Mouse (Mus musculus) cerebellum, adult (tissue): ENCODE measurements at regions not wholly inside any gene's neighbourhood (a gene's known extent, or its start where the extent isn't known, plus 50 kb on each side); places are given as distances from the start of the nearest gene placed in this dataset.

ENCODE experiments used
- ATAC-seq: cut with Nextera tagmentation; 2 replicates; pipeline ENCODE4 v1.9.2; 2017; ENCODE audit warnings: mild to moderate bottlenecking, moderate library complexity, mixed read lengths; ENCODE audit not compliant: insufficient number of reproducible peaks, low FRiP score, low TSS enrichment

- no peak for ATAC-seq
Measured at GRCm38 (mm10) chr17:72782775-72783174, 53.5 kb upstream of the Ypel5 start.

GRCm38 (mm10) chr17:72781786-72782185 is 54.5 kb upstream of the Ypel5 start:
- peak; percentile 85 for ATAC-seq

GRCm38 (mm10) chr17:72768266-72768665 is 68.0 kb upstream of the Ypel5 start:
- no peak for ATAC-seq

DNA sequence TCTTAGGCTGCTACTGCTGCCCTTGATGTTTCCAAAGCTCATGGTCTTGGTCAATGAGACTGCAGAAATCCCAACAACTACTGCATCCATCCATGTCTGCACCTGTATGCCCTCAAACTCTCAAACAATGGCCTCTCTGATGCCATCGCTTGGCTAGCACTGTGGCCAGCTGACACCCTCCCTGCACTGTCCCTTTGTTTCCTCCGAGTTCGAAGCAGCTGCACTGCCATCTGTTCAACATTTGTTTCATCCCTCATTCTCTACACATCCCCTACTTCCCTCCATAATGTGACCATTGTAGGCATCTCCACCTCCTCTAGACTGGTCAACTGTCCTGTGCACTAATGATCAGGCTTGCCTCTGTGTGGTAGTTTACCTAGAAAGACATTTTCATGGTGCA is 75.3 kb upstream of the Ypel5 start:
- no peak for ATAC-seq

DNA sequence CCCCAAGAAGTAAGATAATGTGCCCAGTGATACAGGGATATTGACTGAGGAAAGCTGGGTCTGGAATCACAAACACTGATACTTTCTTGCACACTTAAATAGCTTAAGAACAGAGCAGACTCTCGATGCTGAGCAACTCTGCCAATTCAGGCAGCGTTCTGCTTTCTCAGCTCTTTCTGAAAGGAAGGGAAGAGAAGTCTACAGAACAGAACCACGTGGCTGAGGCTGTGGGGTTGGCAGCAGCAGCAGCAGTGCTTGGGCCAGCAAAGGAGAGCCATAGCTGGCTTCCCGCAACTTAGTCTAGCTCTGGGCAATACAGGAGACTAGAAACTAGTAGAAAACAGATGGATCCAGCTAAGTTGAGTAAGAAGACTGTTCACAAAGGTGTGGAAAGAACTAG is 89.8 kb upstream of the Ypel5 start:
- ATAC-seq: no peak; the same call in 1 of the 2 replicates

GRCm38 (mm10) chr17:72733006-72733405 is 103.2 kb upstream of the Ypel5 start:
- ATAC-seq: no peak

DNA sequence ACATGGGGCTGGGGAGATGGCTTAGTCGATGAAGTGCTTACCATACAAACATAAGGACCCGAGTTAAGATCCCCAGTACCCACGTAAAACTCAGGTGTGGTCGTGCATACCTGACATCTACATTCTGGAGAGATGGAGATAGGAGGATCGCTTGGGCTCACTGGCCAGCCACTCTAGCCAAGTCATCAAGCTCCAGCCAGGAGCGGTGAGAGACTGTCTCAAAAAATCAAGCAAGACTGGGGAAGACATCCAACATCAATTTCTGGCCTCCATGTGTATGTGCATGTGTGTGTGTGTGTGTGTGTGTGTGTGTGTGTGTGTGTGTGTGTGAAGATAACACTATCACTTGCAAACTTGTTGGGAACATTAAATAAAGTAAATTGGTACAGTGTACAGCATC is 104.6 kb upstream of the Ypel5 start:
- no peak for ATAC-seq

GRCm38 (mm10) chr17:72731175-72731574 is 105.1 kb upstream of the Ypel5 start:
- no peak for ATAC-seq

DNA sequence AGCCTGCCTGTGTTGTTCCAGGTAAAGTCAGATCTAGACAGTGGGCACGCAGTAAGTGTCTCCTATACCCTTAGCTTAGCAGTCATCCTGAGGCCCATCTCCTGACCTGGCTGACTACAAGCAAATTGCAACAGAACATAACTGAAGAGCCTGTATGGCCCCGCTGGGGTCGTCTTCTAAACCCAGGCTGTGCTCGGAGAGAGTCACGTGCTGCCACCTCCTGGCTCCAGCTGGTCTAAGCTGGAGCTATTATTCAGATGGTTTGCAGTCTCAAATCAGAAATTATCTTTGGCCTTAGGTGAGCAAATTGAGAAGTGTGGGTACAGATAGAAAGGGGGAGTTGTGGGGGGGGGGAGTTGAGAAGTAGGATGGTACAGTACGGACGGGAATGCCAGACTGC is 115.5 kb upstream of the Ypel5 start:
- no peak for ATAC-seq

DNA sequence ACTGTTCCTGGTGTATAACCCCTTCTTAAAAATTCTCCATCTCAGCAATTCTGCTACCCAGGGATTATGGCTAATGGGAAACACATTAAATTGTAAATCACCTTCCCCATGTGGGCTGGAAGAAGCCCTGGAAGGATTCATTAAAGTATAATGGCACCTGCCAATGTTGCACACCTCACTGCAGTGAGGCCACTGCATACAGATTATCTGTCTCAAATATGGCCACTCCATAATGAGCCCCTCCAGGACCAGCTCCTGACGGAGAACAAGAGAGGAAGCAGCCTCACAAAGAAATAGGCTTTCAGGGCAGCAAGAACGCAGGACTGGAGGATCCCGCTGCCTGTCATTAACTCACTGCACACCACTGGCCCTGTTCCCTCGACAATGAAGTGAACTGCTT is 115.2 kb upstream of the Alk start:
- no peak for ATAC-seq

DNA sequence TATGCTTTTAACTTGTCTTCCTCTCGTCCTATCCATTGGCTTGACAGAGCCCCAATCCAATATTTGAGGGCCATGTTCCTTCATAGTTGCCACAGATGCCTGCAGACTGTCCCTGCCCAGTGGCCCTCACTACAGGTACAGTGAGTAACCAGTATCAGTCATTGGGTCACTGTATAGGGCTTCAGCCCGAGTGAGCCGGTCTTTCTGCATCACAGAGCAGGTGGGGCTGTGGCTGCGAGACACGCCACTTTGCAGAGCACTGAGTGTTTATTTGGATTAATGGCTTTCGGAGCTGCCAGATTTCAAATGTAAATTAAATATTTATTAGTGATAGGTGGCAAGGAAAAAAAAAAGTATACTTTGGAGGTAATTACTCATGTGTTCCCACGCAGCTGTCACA is 87.2 kb upstream of the Alk start:
- no peak for ATAC-seq

- no peak for ATAC-seq
Measured at GRCm38 (mm10) chr17:72689606-72690005, 85.2 kb upstream of the Alk start.

DNA sequence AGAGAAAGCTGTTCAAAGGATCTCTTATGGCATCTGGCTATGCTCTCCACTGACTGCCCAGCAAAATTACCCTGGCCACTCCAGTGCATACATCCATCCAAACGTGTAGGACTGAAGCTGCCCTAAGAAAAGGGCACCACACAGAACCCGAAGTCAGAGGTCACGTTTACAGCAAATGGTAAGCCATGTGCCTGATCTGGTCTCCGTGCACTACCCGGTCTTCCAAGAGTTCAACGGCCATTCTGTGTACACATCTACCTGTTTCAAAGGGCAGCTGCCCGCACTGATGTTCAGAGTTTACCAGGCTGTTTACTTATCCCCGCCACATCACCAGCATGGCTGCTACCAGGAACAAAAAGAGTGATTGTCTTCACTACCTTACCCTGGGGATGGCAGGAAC is 84.4 kb upstream of the Alk start:
- ATAC-seq: no peak

DNA sequence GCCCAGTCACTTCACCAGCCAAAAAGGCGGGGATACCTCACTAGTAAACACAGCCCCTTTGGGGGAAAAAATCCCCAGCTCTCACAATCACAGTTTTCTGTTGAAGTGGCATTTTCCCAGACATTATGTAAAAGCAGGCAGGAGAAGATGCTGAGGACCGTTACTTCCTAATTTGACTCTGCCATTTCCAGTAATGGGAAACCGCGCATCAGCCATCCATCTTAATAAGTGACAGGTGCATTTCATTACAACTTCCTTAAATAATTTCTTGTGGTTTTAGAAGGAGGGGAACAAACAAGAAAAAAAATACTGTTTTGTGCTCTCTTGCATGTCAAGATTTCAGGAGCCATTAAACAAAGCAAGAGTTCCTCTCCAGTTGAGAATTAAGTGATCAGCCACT is 70.2 kb upstream of the Alk start:
- ATAC-seq: no peak

- no peak for ATAC-seq
Measured at GRCm38 (mm10) chr17:72672010-72672409, 67.6 kb upstream of the Alk start.

DNA sequence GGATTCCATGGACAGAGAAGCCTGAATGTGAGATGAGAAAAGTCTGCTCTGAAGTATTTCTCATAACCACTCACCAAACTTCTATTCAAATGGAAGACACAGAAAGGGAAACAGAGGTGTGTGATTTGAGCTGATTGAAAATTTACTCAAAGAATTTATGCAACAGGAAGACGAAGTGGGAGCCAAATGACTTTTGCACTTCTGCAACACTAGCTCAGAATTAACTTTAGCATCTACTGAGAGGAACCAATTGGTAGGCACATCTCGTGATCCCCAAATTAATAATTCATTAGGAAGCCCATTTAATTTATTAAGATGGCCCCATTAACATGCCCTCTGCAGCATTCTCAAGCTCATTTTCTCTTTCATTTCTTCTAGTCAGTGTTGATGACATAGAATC is 62.5 kb upstream of the Alk start:
- no peak for ATAC-seq

GRCm38 (mm10) chr17:72661678-72662077 is 57.3 kb upstream of the Alk start:
- ATAC-seq: no peak

DNA sequence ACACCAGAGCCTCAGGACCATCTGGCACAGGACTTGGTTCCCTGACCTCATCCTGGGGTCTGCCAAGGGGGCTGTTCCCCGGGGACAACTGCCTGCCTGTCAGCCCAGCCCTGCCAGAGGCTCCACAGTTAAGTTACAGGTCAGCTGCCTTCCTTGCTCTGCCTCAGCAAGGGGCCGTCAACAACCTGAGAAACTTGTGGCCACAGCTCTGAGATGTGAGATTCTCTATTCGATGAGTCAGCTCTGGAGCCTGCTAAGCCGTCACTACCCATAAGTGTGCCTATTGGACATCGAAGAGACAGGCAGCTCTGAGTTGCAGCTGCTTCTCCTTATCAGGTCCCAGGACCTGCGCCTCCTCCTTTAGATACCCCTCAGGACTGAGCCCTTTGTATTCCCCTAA is 54.3 kb upstream of the Alk start:
- ATAC-seq: no peak

DNA sequence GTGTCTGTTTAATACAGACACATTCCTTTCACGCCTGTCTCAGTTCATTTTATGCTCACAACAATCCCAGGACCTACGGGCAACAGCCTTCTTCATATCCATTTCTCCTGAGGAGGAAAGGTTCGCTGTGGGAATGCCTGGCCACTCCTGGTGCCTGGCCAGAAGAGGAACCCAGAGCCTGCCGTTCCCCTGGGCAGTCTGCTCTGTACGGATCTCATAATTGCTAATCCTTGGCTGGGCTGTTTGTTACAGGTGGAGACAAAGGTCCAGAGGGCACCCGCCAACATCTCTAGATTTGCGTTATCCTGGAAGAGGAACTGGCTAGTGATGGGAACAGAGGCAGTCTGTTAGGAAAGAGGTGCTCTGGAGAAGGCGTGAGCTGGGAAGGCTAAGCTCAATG is 53.4 kb upstream of the Alk start:
- no peak for ATAC-seq
